Mouse (Mus musculus) T-helper 2 cell (primary cell): ENCODE results near the gene Fdps.

Experiments
- in situ Hi-C: fragments of 300-600 bp; cut with MboI, MseI; formaldehyde crosslinking; loops from one replicate; pipeline ENCODE4 v1.15.1; 2025; ENCODE audit warnings: high pct_unique_total_duplicates

Fdps gene

GRCm38 (mm10) chr3:89102495-89103290 lies 934 bp upstream of the Fdps start:
- in situ Hi-C loops = no loop called here

GRCm38 (mm10) chr3:89101459-89101811 lies 324 bp downstream of the Fdps start:
- in situ Hi-C loops = no loop called here

GRCm38 (mm10) chr3:89100811-89101210 lies 948 bp downstream of the Fdps start, which contains the start of gene Gm43738:
TSS of gene Gm43738 (minus strand) at chr3:89101099.
- in situ Hi-C loops = no loop called here

- in situ Hi-C loops = loop anchor here (5.0 kb wide), 1 partner anchor 58 kb away; no protein-coding TSS in a partner anchor
Measured at GRCm38 (mm10) chr3:89094021-89094420, 7.7 kb downstream of the Fdps start.

GRCm38 (mm10) chr3:89093175-89093574 lies 8.6 kb downstream of the Fdps start, which contains the start of gene Rusc1:
TSS of gene Rusc1 (minus strand) at chr3:89093311.
- in situ Hi-C loops = loop anchor here (5.0 kb wide), 1 partner anchor 59 kb away; no protein-coding TSS in a partner anchor

- in situ Hi-C loops = loop anchor here (5.0 kb wide), 1 partner anchor 60 kb away; no protein-coding TSS in a partner anchor
Measured at GRCm38 (mm10) chr3:89092509-89093090, 9.2 kb downstream of the Fdps start.

- in situ Hi-C loops = loop anchor here (5.0 kb wide), 1 partner anchor 60 kb away; no protein-coding TSS in a partner anchor
Measured at GRCm38 (mm10) chr3:89091811-89092508, 9.8 kb downstream of the Fdps start.

- in situ Hi-C loops = loop anchor here (5.0 kb wide), 1 partner anchor 61 kb away; no protein-coding TSS in a partner anchor
Measured at GRCm38 (mm10) chr3:89090694-89091655, 10.8 kb downstream of the Fdps start.

GRCm38 (mm10) chr3:89089882-89090591 lies 11.7 kb downstream of the Fdps start:
- in situ Hi-C loops = loop anchor here (5.0 to 10.0 kb wide), 2 partner anchors 62 to 1155 kb away; partner anchors contain the start of genes Creb3l4 and Slc39a1

- in situ Hi-C loops = loop anchor here (10.0 kb wide), 1 partner anchor 1156 kb away; the partner anchor contains the start of genes Creb3l4 and Slc39a1
Measured at GRCm38 (mm10) chr3:89088974-89089373, 12.8 kb downstream of the Fdps start.

GRCm38 (mm10) chr3:89087338-89088110 lies 14.2 kb downstream of the Fdps start:
- in situ Hi-C loops = loop anchor here (10.0 kb wide), 1 partner anchor 1157 kb away; the partner anchor contains the start of genes Creb3l4 and Slc39a1

- in situ Hi-C loops = loop anchor here (10.0 kb wide), 1 partner anchor 1160 kb away; the partner anchor contains the start of genes Creb3l4 and Slc39a1
Measured at GRCm38 (mm10) chr3:89084654-89085190, 17.0 kb downstream of the Fdps start.

GRCm38 (mm10) chr3:89084133-89084532 lies 17.6 kb downstream of the Fdps start:
- in situ Hi-C loops = loop anchor here (10.0 kb wide), 1 partner anchor 1161 kb away; the partner anchor contains the start of genes Creb3l4 and Slc39a1

- in situ Hi-C loops = loop anchor here (10.0 kb wide), 1 partner anchor 1163 kb away; the partner anchor contains the start of genes Creb3l4 and Slc39a1
Measured at GRCm38 (mm10) chr3:89082287-89082686, 19.5 kb downstream of the Fdps start.

- in situ Hi-C loops = no loop called here
Measured at GRCm38 (mm10) chr3:89077383-89077782, 24.4 kb downstream of the Fdps start.

- in situ Hi-C loops = loop anchor here (25.0 kb wide), 2 partner anchors 705 to 970 kb away; partner anchors contain the start of genes Bglap3 and Paqr6
Measured at GRCm38 (mm10) chr3:89067265-89067664, 34.5 kb downstream of the Fdps start.

- in situ Hi-C loops = loop anchor here (25.0 kb wide), 2 partner anchors 699 to 976 kb away; partner anchors contain the start of genes Bglap3 and Paqr6
Measured at GRCm38 (mm10) chr3:89061696-89062095, 40.1 kb downstream of the Fdps start.

- in situ Hi-C loops = loop anchor here (25.0 kb wide), 2 partner anchors 696 to 979 kb away; partner anchors contain the start of genes Bglap3 and Paqr6
Measured at GRCm38 (mm10) chr3:89058783-89059182, 43.0 kb downstream of the Fdps start.
